Mouse (Mus musculus) lung, postnatal 0 days (tissue): Measurements from ENCODE around the gene Insc. TPM values are rescaled to one million over a fixed set of nuclear protein-coding genes. Genes with fewer than 3 reads are reported as not detected.
A peak's percentile ranks its signal among the peaks of the same experiment; 100 is the strongest.

Experiments
- ATAC-seq: fragments of 200-750 bp; cut with Nextera tagmentation; 2 replicates; pipeline ENCODE4 v1.8.0; 2017; ENCODE audit warnings: moderate library complexity
- DNase-seq: peaks from one replicate; pipeline ENCODE4 v3.0.0-alpha.2; 2016; ENCODE audit warnings: low spot score
- H3K27ac ChIP-seq: fragments of 300-500 bp; sonication (generic); 2 replicates; pipeline ENCODE4 v1.5.1; 2014; ENCODE audit warnings: antibody characterized with exemption, mild to moderate bottlenecking, low read length, mixed read lengths
- H3K27me3 ChIP-seq: fragments of 300-500 bp; sonication (generic); replicated peaks from 2 replicates; pipeline ENCODE4 v1.6.1; 2014; ENCODE audit warnings: low read length, mixed read lengths; ENCODE audit not compliant: insufficient read depth
- H3K36me3 ChIP-seq: fragments of 300-500 bp; sonication (generic); 2 replicates; pipeline ENCODE4 v1.6.1; 2014; ENCODE audit warnings: low read length, mixed read lengths; ENCODE audit not compliant: insufficient read depth
- H3K4me1 ChIP-seq: fragments of 300-500 bp; sonication (generic); 2 replicates; pipeline ENCODE4 v1.6.1; 2014; ENCODE audit warnings: antibody characterized with exemption, low read depth, low read length, mixed read lengths; ENCODE audit not compliant: insufficient read depth
- H3K4me2 ChIP-seq: fragments of 300-500 bp; sonication (generic); replicated peaks from 2 replicates; pipeline ENCODE4 v1.6.1; 2014; ENCODE audit warnings: low read depth, mild to moderate bottlenecking, low read length, moderate library complexity, mixed read lengths
- H3K4me3 ChIP-seq: fragments of 300-500 bp; sonication (generic); 2 replicates; pipeline ENCODE4 v1.5.1; 2014; ENCODE audit warnings: low read depth, low read length
- H3K9ac ChIP-seq: fragments of 300-500 bp; sonication (generic); replicated peaks from 2 replicates; pipeline ENCODE4 v1.6.1; 2014; ENCODE audit warnings: low read depth, mild to moderate bottlenecking
- H3K9me3 ChIP-seq: fragments of 300-500 bp; sonication (generic); 2 replicates; pipeline ENCODE4 v1.6.1; 2016; ENCODE audit warnings: low read length, mixed read lengths
- CTCF ChIP-seq: IDR thresholded peaks from 2 replicates; pipeline ENCODE4 v1.5.1; 2016; ENCODE audit warnings: antibody characterized with exemption, mild to moderate bottlenecking
- EP300 ChIP-seq: IDR thresholded peaks from 2 replicates; pipeline ENCODE4 v1.6.1; 2016; ENCODE audit warnings: antibody characterized with exemption, mild to moderate bottlenecking, control low read depth
- whole genome bisulfite sequencing: fragments of 180-500 bp; shearing (Covaris S2); extraction: QIAGEN DNeasy Blood & Tissue Kit; methylation state at CpG from one replicate; pipeline ENCODE4 v1.1.7; 2014; 5-methylcytosine and 5-hydroxymethylcytosine counted together
- polyA plus RNA-seq: library from polyadenylated mRNA; unstranded; fragments of >200 nt; fragmentation: Nextera tagmentation; extraction: Ambion mirVana; gene quantifications from 2 replicates; pipeline ENCODE4 v1.2.1, GENCODE M21; 2015

The Insc gene
- polyA plus RNA-seq, 1 experiment from 2014 or later = 0.66 TPM

DNA sequence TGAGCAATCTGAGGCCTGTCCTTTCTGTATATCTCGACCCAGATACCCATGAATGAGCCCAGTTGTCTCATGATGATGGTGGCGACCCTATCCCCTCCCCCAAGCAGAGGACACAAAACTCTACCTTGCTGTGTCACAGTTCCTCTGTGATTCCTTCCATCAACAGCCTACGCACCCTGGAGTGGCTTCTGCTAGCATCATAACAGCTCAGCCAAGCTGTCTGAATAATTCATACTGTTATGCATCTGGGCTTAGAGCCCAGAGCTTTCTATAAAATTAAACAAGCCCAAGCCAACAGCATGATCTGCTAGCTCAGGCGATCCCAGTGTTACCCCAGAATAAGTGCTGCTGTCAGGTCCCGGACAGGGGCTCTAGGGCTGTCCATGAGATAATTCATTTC, 63.8 kb downstream of the Insc start:
- DNase-seq (no peak), ATAC-seq (no peak)
- no peak for TF ChIP-seq EP300
- no peak for TF ChIP-seq CTCF
- H3K36me3 ChIP-seq = no peaks in the 10 kb centered on the region
- H3K4me3 ChIP-seq = no peak overlapping the region
- H3K9ac ChIP-seq = no peak overlapping the region
- no peak overlapping the region for H3K4me2 ChIP-seq
- H3K9me3 ChIP-seq = no peaks in the 10 kb centered on the region
- 62% methylated on average over 5 of the region's 5 CpGs for WGBS
- H3K4me1 ChIP-seq = no peaks in the 10 kb centered on the region
- H3K27me3 ChIP-seq = no peaks in the 10 kb centered on the region
- no peak overlapping the region for H3K27ac ChIP-seq

DNA sequence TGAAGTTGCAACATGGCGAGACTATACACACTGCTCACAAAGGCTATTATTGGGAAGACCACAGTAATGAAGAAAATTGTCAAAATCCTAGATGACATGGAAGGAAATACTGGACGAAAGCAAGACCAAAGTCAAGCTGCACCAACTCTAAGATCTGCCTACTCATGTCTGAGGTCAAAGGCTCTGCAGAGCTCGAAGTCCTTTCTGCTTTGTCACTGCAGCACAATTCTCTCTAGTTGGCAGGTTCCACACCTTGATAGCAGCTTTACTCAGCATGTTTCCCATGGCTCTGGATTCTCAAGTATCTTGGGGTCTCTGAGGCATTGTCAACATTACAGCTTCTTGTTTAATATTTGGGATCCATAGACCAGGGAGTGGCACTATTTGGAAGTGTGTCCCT, 64.8 kb downstream of the Insc start:
- Histone ChIP-seq H3K4me2 (no peak overlapping the region), H3K9ac (no peak overlapping the region), H3K36me3 (no peaks in the 10 kb centered on the region), H3K4me3 (no peak overlapping the region), H3K27me3 (no peaks in the 10 kb centered on the region), H3K9me3 (no peaks in the 10 kb centered on the region), H3K27ac (no peak overlapping the region), H3K4me1 (no peaks in the 10 kb centered on the region)
- no peak for TF ChIP-seq EP300
- TF ChIP-seq CTCF = no peak
- WGBS = 79% methylated on average over 3 of the region's 3 CpGs
- DNase-seq = no peak
- no peak for ATAC-seq

DNA sequence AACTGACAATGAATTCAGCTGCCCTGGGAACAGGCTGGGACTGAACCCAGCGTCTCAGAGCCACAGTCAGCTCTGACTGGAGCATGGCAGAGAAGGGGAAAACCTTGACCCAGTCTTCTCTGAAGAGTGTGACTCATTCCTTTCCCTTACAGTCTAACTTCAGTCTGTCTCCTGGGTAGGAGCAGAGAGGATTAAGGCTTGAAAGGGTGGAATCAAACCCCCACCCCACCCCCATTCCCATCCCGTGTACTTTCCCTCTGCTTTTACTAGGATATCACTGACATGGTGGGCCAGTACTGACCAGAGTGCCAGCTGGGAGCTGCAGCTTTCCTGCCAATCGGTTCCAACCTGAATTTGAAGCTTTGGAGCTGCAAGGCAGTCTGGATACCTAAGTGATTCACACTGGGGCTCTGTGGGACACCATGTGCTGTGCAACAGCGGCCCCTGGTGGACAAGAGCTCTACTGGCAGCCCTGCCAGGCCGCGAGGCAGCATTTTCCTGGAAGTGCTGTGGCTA, 73.9 kb downstream of the Insc start:
- Histone ChIP-seq H3K9me3 (no peaks in the 10 kb centered on the region), H3K4me2 (no peak overlapping the region), H3K9ac (no peak overlapping the region), H3K4me1 (no peaks in the 10 kb centered on the region), H3K27ac (no peak overlapping the region), H3K36me3 (no peaks in the 10 kb centered on the region), H3K27me3 (no peaks in the 10 kb centered on the region), H3K4me3 (no peak overlapping the region)
- TF ChIP-seq EP300 = no peak
- TF ChIP-seq CTCF = peak; percentile 99
- ATAC-seq (peak; percentile 78), DNase-seq (peak; percentile 83)
- WGBS = 9% methylated on average over 6 of the region's 6 CpGs

- Histone ChIP-seq H3K36me3 (no peaks in the 10 kb centered on the region), H3K4me1 (no peaks in the 10 kb centered on the region), H3K9me3 (no peaks in the 10 kb centered on the region), H3K27me3 (no peaks in the 10 kb centered on the region), H3K9ac (no peak overlapping the region), H3K4me3 (no peak overlapping the region), H3K27ac (no peak overlapping the region), H3K4me2 (no peak overlapping the region)
- ATAC-seq (no peak), DNase-seq (no peak)
- TF ChIP-seq EP300 (no peak), CTCF (no peak)
- 28% methylated on average over 5 of the region's 5 CpGs for WGBS
These were observed 74.4 kb downstream of the Insc start for GRCm38 (mm10) chr7:114817879-114818278.

DNA sequence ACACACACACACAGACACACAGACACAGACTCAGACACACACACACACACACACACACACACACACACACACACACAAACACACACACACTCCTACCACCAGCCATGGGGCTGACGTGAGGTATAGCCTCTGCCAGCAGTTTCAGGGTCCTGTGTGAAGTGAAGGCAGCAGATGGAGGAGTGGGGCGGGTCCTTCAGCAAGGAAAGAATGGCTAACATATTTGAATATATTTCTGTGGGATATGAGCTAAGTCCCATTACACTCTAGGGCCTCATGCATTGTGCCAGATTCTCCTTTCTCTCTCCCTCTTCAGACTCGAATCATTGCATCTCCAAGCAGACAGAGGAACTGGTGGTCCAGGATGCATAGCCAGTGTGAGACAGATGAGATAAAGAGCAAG, 74.9 kb downstream of the Insc start:
- Histone ChIP-seq H3K9me3 (no peaks in the 10 kb centered on the region), H3K4me2 (no peak overlapping the region), H3K27me3 (no peaks in the 10 kb centered on the region), H3K4me1 (no peaks in the 10 kb centered on the region), H3K4me3 (no peak overlapping the region), H3K36me3 (no peaks in the 10 kb centered on the region), H3K27ac (no peak overlapping the region), H3K9ac (no peak overlapping the region)
- DNase-seq (no peak), ATAC-seq (no peak)
- TF ChIP-seq EP300 = no peak
- no peak for TF ChIP-seq CTCF
- WGBS = 73% methylated on average over 3 of the region's 3 CpGs

- Histone ChIP-seq H3K4me1 (no peaks in the 10 kb centered on the region), H3K36me3 (no peaks in the 10 kb centered on the region), H3K4me3 (no peak overlapping the region), H3K4me2 (no peak overlapping the region), H3K9ac (no peak overlapping the region), H3K27ac (no peak overlapping the region), H3K27me3 (no peaks in the 10 kb centered on the region), H3K9me3 (no peaks in the 10 kb centered on the region)
- WGBS = 73% methylated on average over 8 of the region's 8 CpGs
- ATAC-seq (no peak), DNase-seq (no peak)
- TF ChIP-seq EP300 (no peak), CTCF (no peak)
These were observed 75.3 kb downstream of the Insc start for GRCm38 (mm10) chr7:114818836-114819235.

GRCm38 (mm10) chr7:114822736-114823135, 79.2 kb downstream of the Insc start:
- 91% methylated on average over 2 of the region's 2 CpGs for WGBS

More at GRCm38 (mm10) chr7:114822736-114823135, 79.2 kb downstream of the Insc start:
- no peak overlapping the region for H3K27ac ChIP-seq
- ATAC-seq (no peak), DNase-seq (no peak)
- no peak overlapping the region for H3K4me2 ChIP-seq
- H3K4me1 ChIP-seq = no peaks in the 10 kb centered on the region
- no peaks in the 10 kb centered on the region for H3K36me3 ChIP-seq
- H3K4me3 ChIP-seq = no peak overlapping the region
- TF ChIP-seq EP300 = no peak
- TF ChIP-seq CTCF = no peak
- H3K9ac ChIP-seq = no peak overlapping the region
- H3K9me3 ChIP-seq = no peaks in the 10 kb centered on the region
- no peaks in the 10 kb centered on the region for H3K27me3 ChIP-seq
